Mouse (Mus musculus) stomach, postnatal 0 days (tissue): Measurements from ENCODE around the gene Surf6.

ENCODE experiments used
- CTCF ChIP-seq: IDR thresholded peaks from 2 replicates; pipeline ENCODE4 v1.5.1; 2016; ENCODE audit warnings: antibody characterized with exemption, low read depth, mild to moderate bottlenecking, moderate library complexity
- EP300 ChIP-seq: optimal IDR thresholded peaks from 2 replicates; pipeline ENCODE3; 2016; ENCODE audit warnings: antibody characterized with exemption

GRCm38 (mm10) chr2:26900731-26901130 is 1.9 kb downstream of the Surf6 start:
- TF ChIP-seq CTCF (no peak), EP300 (no peak)
